8 mouse cellular contexts compared by ENCODE assay signal in the genomic region with DNA sequence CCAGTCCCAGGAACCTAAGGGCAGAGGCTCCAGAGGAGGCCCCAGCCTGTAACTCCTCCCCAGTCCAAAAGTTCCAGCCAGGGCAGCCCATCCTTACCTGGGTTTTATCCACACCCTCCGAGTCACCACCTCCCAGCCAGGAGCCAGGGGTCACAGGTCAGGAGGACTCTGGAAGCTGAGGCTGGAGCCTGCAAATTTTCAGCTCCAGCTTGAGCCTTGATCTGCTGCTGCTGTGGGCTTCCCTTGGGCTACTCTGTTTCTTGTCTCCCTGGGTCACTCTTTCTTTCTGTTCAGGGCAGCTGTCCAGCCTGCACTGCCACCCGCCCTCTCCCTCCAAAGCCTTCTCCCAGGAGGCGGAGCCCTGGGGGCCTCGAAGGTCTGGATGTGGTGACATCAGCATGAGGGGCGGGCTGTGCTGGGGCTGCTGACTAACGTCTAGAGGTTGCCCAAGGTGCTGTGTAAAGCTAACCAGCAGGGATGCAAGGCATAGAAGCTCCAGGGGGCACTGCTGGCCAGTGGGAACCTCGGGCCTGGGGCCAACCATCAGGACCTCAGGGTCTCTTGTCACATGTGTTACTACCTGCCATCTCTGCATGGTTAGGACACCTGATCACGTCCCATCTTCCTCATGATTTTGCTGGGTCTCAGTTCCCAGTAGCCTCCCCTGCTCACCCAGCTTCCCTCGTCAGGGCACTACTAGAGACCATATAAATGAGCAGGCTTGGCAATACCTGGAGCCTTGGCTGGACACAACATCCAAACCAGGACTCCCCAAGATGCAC. TPM values are rescaled to one million over a fixed set of nuclear protein-coding genes. Genes with fewer than 3 reads are reported as not detected.
DNase-seq lines count a peak whose midpoint lies in the region; ATAC-seq and TF ChIP-seq lines count a peak whose summit lies in the region.

A gene (minus strand): TSS at position 346 of the 782 bp plus-strand sequence.

- H3K27me3 ChIP-seq in kidney, embryonic 14.5 days (ENCODE audit: control insufficient read depth, insufficient read depth, low read length): no peaks in the 10 kb centered on the region
- no peaks in the 10 kb centered on the region for H3K27me3 ChIP-seq in lung, postnatal 0 days (replicated peaks; ENCODE audit: insufficient read depth, low read length)

- no peaks in the 10 kb centered on the region for H3K36me3 ChIP-seq in kidney, embryonic 14.5 days (ENCODE audit: control insufficient read depth, insufficient read depth, low read length)
- no peaks in the 10 kb centered on the region for H3K36me3 ChIP-seq in lung, postnatal 0 days (ENCODE audit: insufficient read depth, low read length)

- peak; percentile 60 for ATAC-seq in kidney, embryonic 14.5 days (ENCODE audit: low FRiP score, low TSS enrichment)
- ATAC-seq in lung, postnatal 0 days: peak; percentile 36

- no peak for TF ChIP-seq EP300 in lung, postnatal 0 days (IDR thresholded peaks at IDR 0.05)

- H3K9me3 ChIP-seq in kidney, embryonic 14.5 days (ENCODE audit: control insufficient read depth, low read length): no peaks in the 10 kb centered on the region
- H3K9me3 ChIP-seq in lung, postnatal 0 days (ENCODE audit: low read length): no peaks in the 10 kb centered on the region

- H3K4me3 ChIP-seq in kidney, embryonic 14.5 days (ENCODE audit: low read length): no peak within 1 kb of the TSS; the same call in 1 of the 2 replicates
- no peak within 1 kb of the TSS for H3K4me3 ChIP-seq in lung, postnatal 0 days (ENCODE audit: low read depth, low read length)

- no peaks in the 10 kb centered on the region for H3K4me1 ChIP-seq in kidney, embryonic 14.5 days (ENCODE audit: control insufficient read depth, insufficient read depth, low read length)
- H3K4me1 ChIP-seq in lung, postnatal 0 days (ENCODE audit: insufficient read depth, low read depth, low read length): peaks cover 7% of the 10 kb centered on the region

- TF ChIP-seq CTCF in lung, postnatal 0 days (IDR thresholded peaks at IDR 0.05): no peak

- H3K27ac ChIP-seq in kidney, embryonic 14.5 days (ENCODE audit: low read depth, low read length): no peak within 1 kb of the TSS
- no peak within 1 kb of the TSS for H3K27ac ChIP-seq in lung, postnatal 0 days (ENCODE audit: low read length)

- WGBS in kidney, embryonic 14.5 days: 37% methylated on average over 9 of the region's 9 CpGs
- 43% methylated on average over 9 of the region's 9 CpGs for WGBS in lung, postnatal 0 days

- no peak within 1 kb of the TSS for H3K9ac ChIP-seq in kidney, embryonic 14.5 days (ENCODE audit: low read depth, low read length)
- no peak within 1 kb of the TSS for H3K9ac ChIP-seq in lung, postnatal 0 days (replicated peaks; ENCODE audit: low read depth)

- H3K4me2 ChIP-seq in kidney, embryonic 14.5 days (replicated peaks; ENCODE audit: low read depth, low read length): peak within 1 kb of the TSS; percentile 42; the same call in 1 of the 2 replicates
- peak within 1 kb of the TSS; percentile 42 for H3K4me2 ChIP-seq in lung, postnatal 0 days (replicated peaks; ENCODE audit: low read depth, low read length)

- no peak for DNase-seq in layer of hippocampus, adult 8-10 months (ENCODE audit: low spot score in 2 of 2)
- no peak for DNase-seq in layer of hippocampus, adult 11-12 months (ENCODE audit: low spot score)
- DNase-seq in adrenal gland, postnatal 10 days: peak; percentile 89
- DNase-seq in gonadal fat pad, adult 2 months (ENCODE audit: low read depth): no peak
- peak; percentile 61 for DNase-seq in lung, postnatal 0 days (ENCODE audit: low spot score)
- DNase-seq in testis, postnatal 10 days (ENCODE audit: low spot score): peak; percentile 75
- DNase-seq in thymus, postnatal 4 days: no peak

RNA-seq across cellular contexts. Expression of the gene that starts here (rescaled TPM):
- 10 to 100 TPM; 11.1 to 15.0 (median 13.2) TPM for total RNA-seq in layer of hippocampus, adult 8-10 months (2022)
- total RNA-seq in adrenal gland, postnatal 10 days (2021): 10 to 100 TPM; 48.9 to 87.1 TPM
- 12.5 and 13.4 TPM in 2 replicates for polyA plus RNA-seq in gonadal fat pad, adult 2 months (2012; rRNA removed)
- 7.9 and 15.4 TPM in 2 replicates for polyA plus RNA-seq in kidney, embryonic 14.5 days (2014; fragmentation: Nextera tagmentation; extraction: Ambion mirVana)
- polyA plus RNA-seq in lung, postnatal 0 days (2015; fragmentation: Nextera tagmentation; extraction: Ambion mirVana): 7.1 and 8.4 TPM in 2 replicates

Comparison
In these comparisons a context has a peak if more than half of its experiments do, and no peak if none do; other contexts are left out.
1. DNase-seq: peak in adrenal gland, postnatal 10 days (single experiment), lung, postnatal 0 days (single experiment) and testis, postnatal 10 days (single experiment); none in layer of hippocampus, adult 8-10 months (0 of 2), layer of hippocampus, adult 11-12 months (single experiment), gonadal fat pad, adult 2 months (single experiment) and thymus, postnatal 4 days (single experiment).